Mouse (Mus musculus) gastrocnemius, postnatal 10 days (tissue): ENCODE measurements at regions not wholly inside any gene's neighbourhood (a gene's known extent, or its start where the extent isn't known, plus 50 kb on each side); places are given as distances from the start of the nearest gene placed in this dataset.

ENCODE experiments used
- DNase-seq: peaks from one replicate; pipeline ENCODE4 v3.0.0; 2021; ENCODE audit warnings: mixed read lengths

GRCm38 (mm10) chr11:44229996-44230395, 169.9 kb upstream of the Il12b start:
- peak; percentile 8 for DNase-seq

- no peak for DNase-seq
Measured at GRCm38 (mm10) chr11:44235456-44235855, 164.4 kb upstream of the Il12b start.

DNA sequence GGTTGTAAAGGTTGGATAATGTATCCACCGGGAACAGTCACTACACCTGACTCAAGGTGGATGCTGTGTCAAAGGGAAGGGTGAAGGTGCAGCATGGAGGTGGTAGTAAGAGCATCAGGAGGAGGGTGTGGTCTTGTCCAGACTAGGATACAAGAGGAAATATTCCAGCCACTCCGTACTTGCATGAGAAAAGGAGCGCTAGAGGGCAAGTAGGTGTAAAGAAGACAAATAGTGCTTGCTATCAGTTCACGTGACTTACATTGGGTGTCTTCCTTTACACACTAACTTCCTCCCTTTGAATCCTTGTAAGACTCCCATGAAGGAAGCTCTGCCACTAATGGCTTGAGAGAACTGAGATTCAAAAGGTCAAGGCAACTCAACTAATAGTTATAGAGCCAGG, 161.8 kb upstream of the Il12b start:
- DNase-seq, result no peak

DNA sequence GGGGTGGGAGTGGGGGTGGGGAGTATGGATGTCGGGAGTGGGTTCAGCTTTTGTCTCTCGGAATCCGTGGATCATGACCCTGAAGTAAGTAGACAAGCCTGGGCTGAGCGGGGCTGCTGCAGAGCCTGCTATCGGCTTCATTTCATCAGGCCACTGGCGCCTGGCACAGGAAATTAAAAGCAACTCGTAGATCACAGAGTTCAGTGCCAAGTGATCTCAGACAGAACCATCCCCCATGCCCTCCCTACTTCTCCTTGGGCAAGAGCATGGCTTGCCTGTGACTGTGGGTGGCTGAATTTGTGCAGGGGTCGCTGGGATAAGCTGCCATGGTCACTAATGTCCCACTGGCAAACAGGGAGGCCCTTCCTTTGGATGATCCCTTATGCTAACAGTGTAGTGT, 161.3 kb upstream of the Il12b start:
- DNase-seq, result no peak

DNA sequence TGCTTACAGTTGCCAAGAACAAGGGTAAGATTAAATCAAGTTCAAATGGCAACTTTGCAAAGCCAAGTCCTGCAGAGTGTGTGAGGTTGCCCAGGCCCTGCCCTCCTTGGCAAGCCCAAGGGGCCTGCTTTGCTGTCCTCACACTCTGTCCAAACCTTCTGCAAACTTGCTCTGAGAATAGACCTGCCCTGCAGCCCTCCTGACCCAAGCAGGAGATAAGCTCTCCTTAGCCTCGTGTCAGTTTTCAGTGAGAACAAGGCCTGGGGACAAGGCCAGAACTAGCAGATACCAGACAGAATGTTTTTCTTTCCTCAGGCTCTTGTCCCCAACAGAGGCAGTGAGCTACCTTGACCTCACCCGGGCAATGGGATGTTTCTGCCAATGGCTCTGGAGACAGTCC, 156.7 kb upstream of the Il12b start:
- DNase-seq, result no peak

GRCm38 (mm10) chr11:44251821-44252220, 148.0 kb upstream of the Il12b start:
- no peak for DNase-seq

GRCm38 (mm10) chr11:44260376-44261111, 139.3 kb upstream of the Il12b start:
- no peak for DNase-seq

- no peak for DNase-seq
Measured at GRCm38 (mm10) chr11:44261657-44262056, 138.2 kb upstream of the Il12b start.

DNA sequence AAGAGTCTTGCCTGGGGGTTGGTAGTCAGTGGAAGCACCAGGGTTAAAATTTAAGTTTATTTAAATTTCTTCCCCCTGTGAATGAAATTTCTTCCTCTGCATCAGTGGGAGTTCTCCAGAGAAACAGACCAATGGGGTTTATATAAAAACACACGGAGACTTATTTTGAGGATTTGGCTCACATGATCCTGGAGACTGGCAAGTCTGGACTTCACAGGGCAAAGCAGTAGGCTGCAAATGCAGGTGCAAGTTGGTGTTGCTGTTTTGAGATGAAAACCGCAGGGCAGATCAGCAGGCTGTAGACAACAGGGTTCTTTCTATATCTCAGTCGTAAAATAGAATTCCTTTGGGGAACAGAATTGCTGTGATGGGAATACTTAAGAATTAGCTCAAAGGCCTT, 137.3 kb upstream of the Il12b start:
- DNase-seq, result no peak

DNA sequence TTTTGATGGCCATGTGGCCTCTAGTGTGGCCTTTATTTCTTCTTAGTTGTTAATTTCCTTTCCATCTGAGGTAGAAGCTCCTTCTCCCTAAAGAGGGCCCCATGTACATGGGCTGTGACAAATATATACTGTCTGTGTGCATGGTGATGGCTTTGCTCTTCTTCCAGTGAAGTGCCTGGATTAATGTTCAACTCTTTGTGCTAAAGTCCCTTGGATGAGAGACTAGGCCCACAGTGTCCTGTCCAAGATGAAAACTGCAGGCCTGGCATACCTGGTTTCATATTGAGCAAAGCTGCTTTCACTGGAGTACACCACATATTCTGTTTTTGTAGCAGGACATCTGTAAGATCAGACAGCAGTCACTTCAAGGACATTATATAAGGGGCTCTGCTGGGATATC, 127.6 kb upstream of the Il12b start:
- no peak for DNase-seq

DNA sequence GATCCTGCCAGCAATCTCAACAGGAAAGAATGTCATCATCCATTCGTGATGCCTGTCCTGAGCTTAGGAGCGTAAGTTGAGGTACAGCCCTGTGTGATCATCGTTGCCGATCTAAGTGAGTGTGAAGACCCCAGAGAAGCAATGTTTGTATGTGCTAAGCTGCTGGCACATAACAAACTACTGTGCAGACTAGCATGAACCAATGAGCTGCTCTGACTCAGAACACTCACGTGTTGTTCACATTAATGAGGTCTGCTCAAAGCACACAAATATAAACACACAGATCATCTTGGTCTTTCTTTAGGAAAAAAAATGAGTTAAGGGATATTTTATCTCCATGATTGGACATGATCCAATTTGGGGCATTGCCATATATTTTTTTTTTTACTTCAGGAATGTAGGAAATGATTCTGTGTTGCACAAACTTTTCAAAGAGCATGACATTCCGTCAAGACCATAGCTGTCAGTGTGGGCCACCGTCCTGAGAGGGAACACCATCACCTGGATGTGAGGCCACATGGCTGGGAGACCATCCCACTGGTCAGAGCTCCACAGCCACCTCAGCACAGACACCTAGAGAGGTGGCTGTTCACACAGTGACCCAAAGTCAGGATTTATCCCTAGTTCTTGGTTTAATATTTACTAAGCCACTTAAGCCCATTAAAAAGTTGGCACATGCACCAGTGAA, 121.2 kb upstream of the Il12b start:
- no peak for DNase-seq

DNA sequence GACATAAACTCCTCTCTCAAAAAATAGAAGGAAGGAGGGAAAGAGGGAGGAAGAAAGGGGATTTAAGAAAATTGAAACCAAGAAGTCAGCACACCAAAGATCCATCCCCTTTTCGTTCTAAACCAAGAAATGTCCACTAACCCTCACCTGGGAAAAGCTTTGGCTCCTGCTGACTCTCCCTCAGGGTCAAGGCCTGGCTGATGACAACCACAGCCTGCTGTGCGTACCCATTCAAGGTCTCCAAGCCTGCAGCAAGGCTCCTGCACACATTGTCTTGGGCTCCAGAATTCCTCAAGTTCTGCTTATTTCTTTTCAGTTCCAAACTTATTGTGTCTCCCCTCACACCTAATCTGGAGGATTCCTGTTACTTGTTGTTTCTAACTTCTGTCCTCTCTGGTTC, 113.9 kb upstream of the Il12b start:
- DNase-seq, result no peak

DNA sequence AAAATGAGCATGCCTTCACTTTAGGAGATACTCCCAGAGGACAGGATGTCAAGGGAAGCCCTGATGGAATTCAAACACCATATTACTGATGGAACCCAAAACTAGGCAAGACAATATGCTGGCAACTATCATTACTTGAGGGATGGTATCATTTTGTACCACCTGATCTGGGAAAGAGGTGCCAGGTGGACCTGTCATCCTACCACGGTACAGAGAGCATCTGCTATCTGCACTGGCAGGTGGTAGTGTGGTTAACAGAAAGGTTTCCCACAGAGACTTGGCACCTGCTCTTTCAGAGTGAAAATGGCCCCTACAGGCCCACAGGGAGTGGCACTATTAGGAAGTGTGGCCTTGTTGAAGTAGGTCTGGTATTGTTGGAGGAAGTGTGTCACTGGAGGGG, 111.0 kb upstream of the Il12b start:
- no peak for DNase-seq

DNA sequence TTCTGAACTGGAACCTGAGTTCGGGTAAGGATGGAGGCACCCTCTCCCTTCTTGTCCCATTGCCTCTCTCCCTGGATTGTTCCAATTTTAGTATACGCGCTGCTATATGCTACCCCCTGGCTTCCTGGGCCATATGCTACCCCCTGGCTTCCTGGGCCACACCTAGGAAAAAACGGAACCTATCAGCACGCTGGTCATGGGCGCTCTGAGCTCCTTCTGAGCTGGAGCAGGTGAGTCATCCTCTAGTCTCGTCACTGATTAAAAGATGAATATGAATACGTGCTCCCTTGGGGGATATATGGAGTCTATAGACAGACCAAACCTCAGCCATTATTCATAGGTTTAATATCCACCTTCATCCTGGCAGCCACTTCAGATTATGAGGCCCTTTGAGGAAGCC, 96.1 kb upstream of the Il12b start:
- DNase-seq, result no peak

GRCm38 (mm10) chr11:44316061-44316460, 83.8 kb upstream of the Il12b start:
- DNase-seq, result no peak

DNA sequence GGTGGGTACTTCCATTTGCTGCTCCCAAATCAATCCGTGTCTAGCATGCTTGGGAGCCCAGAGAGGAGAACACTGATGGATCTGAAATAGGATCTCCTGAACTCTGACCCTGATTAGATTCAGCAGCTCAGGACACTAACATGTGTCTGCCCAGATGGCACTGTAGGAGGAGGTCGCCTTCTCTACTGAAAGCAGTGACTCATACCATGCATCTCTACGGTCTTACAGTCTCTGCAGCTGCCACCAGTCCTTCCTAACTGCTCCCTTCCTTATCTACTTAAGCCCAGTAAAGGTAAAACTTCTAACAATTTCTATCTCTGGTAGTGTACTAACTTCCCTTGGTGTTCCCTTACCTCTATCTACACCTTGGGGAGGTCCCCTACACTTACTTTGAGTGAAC, 80.7 kb upstream of the Il12b start:
- DNase-seq, result no peak

GRCm38 (mm10) chr11:44323314-44323713, 76.5 kb upstream of the Il12b start:
- DNase-seq, result no peak

GRCm38 (mm10) chr11:44325066-44325465, 74.8 kb upstream of the Il12b start:
- no peak for DNase-seq

GRCm38 (mm10) chr11:44325525-44325924, 74.3 kb upstream of the Il12b start:
- no peak for DNase-seq

DNA sequence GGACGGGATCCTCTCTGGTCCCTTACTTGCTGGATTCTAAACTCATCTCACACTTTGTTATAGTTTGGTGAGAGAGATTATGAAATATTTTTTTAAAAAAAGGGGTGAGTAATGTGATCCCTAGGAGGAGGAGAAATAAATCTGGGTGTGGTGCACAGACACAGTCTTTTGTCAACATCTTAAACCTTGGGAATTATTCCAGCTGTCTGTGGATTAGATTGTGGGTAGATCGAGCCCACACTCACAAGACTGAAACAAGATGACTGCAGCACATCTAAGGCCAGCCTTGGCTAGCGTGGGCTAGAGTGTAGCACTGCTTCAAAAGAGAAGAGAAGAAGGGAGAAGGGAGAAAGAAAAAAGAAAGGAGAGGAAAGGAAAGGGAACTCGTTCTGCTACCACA, 70.4 kb upstream of the Il12b start:
- no peak for DNase-seq

GRCm38 (mm10) chr11:44330438-44330837, 69.4 kb upstream of the Il12b start:
- DNase-seq, result no peak

DNA sequence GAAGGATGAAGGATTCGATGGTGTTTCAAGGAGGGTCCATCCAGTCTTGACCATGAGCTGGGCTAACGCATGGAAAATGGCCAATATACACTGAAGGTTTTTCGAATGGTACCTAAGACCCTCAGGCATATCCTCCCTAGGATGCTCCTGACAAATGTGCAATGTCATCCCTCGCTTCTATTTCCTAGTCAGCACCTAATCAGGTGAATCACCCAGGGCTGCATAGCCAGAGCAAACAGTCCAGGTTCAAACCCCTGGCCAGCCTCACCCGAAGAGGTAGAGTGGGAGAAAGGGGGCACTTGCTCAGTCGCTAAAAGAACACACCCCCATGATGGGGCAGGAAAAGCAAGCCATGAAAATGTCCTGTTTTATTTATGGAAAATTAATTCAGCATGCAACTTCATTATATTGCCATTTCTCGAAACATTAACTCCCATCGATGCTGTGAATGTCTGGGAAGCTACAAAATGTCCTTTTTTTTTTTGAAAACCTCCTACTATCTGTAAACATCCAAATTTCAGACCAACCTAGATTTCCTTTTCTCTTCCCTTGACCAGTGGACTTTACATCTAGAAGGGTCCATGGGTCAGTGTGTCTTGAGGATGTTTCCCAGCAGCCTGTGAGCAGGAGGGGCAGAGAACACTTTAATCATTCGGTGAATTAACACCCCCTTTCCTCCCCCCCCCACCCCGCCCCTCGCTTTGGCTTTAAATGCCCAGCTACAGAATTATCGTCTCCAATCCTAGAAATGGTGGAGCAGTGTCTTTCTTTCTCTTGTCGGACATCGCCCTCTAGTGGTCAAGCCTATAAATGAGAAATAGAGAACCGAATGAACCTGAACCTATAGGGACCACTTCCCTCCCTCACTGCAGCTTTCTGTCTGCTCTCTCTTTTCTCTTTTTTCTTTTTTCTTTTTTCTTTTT, 68.8 kb upstream of the Il12b start:
- peak; percentile 53 for DNase-seq

DNA sequence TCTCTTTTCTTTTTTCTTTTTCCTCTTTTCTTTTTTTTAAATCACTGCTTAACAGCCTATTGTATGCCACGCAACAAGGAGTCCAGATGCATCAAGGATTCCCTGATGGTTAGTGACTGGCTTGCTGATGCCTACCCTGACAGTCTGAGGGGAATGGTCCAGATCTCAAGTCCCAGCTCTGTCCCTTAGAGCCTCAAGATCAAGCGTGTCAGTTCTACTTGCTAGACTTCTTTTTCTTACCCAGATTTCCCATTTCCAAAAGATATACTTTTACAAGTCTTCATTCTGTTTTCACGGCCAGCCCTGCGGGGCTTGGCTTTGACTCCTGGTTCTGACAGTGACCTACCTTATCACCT, 68.1 kb upstream of the Il12b start:
- no peak for DNase-seq
